34 mouse cellular contexts compared by ENCODE assay signal in genomic region chr7:45480310-45480709, GRCm38 (mm10). TPM values are rescaled to one million over a fixed set of nuclear protein-coding genes. Genes with fewer than 3 reads are reported as not detected.
"Had no signal": no experiment of that assay in that cellular context is flagged by ENCODE, and none has a peak within 500 bp of the region (broad histone marks: within the 10 kb centered on the region; RNA-seq: fewer than 3 reads in every experiment).

No protein-coding gene starts in this region.

RNA-seq across cellular contexts. Expression of gene Tulp2, which starts 1.4 kb away (rescaled TPM):
- total RNA-seq: heart, postnatal 10 days; heart, postnatal 14 days; heart, postnatal 25 days; hematopoietic stem cell, adult 5-6 weeks; layer of hippocampus, adult 2 months; layer of hippocampus, adult 8-10 months; layer of hippocampus, postnatal 14 days; layer of hippocampus, postnatal 25 days; layer of hippocampus, postnatal 36 days had no signal

RNA-seq across cellular contexts. Expression of gene Gm45808, which starts 6.3 kb away (rescaled TPM):
- total RNA-seq: hematopoietic stem cell, adult 5-6 weeks; hindbrain, postnatal 0 days had no signal
- polyA plus RNA-seq: heart, embryonic 10.5 days; heart, embryonic 11.5 days; heart, embryonic 12.5 days; heart, embryonic 13.5 days; heart, embryonic 14.5 days; heart, embryonic 15.5 days; heart, embryonic 16.5 days; hindbrain, embryonic 10.5 days; hindbrain, embryonic 11.5 days; hindbrain, embryonic 12.5 days; hindbrain, embryonic 13.5 days; hindbrain, embryonic 14.5 days; hindbrain, embryonic 15.5 days; hindbrain, embryonic 16.5 days; hindbrain, postnatal 0 days; inflammation-experienced regulatory T-cells, adult 6 months; intestine, embryonic 14.5 days; intestine, embryonic 15.5 days; intestine, embryonic 16.5 days; intestine, postnatal 0 days; kidney, embryonic 14.5 days; kidney, embryonic 15.5 days; kidney, embryonic 16.5 days; kidney, postnatal 0 days; large intestine, adult 2 months had no signal
